Mouse (Mus musculus) liver, embryonic 13.5 days (tissue): ENCODE data around the gene Gm36176. TPM values are rescaled to one million over a fixed set of nuclear protein-coding genes. Genes with fewer than 3 reads are reported as not detected.

ENCODE experiments used
- ATAC-seq: fragments of 200-750 bp; cut with Nextera tagmentation; 2 replicates; pipeline ENCODE4 v1.8.0; 2017; ENCODE audit warnings: low read depth, mild to moderate bottlenecking, moderate number of reproducible peaks, moderate library complexity
- DNase-seq: peaks from one replicate; pipeline ENCODE4 v3.0.0; 2022
- H3K27ac ChIP-seq: fragments of 300-500 bp; sonication (generic); 2 replicates; pipeline ENCODE4 v1.5.1; 2015; ENCODE audit warnings: moderate library complexity, mild to moderate bottlenecking, inconsistent platforms
- H3K27me3 ChIP-seq: fragments of 300-500 bp; sonication (generic); 2 replicates; pipeline ENCODE4 v1.6.1; 2015; ENCODE audit warnings: mild to moderate bottlenecking, inconsistent platforms
- H3K36me3 ChIP-seq: fragments of 300-500 bp; sonication (generic); 2 replicates; pipeline ENCODE4 v1.6.1; 2015; ENCODE audit warnings: mild to moderate bottlenecking, inconsistent platforms
- H3K4me1 ChIP-seq: fragments of 300-500 bp; sonication (generic); replicated peaks from 2 replicates; pipeline ENCODE4 v1.6.1; 2015; ENCODE audit warnings: inconsistent platforms
- H3K4me2 ChIP-seq: fragments of 300-500 bp; sonication (generic); 2 replicates; pipeline ENCODE4 v1.6.1; 2015; ENCODE audit warnings: inconsistent platforms, mild to moderate bottlenecking, moderate library complexity
- H3K4me3 ChIP-seq: fragments of 300-500 bp; sonication (generic); replicated peaks from 2 replicates; pipeline ENCODE4 v1.5.1; 2015; ENCODE audit warnings: mild to moderate bottlenecking, inconsistent platforms
- H3K9ac ChIP-seq: fragments of 300-500 bp; sonication (generic); 2 replicates; pipeline ENCODE4 v1.6.1; 2015; ENCODE audit warnings: mild to moderate bottlenecking, inconsistent platforms
- H3K9me3 ChIP-seq: fragments of 300-500 bp; sonication (generic); replicated peaks from 2 replicates; pipeline ENCODE4 v1.6.1; 2016; ENCODE audit warnings: inconsistent platforms
- WGBS: fragments of 180-500 bp; shearing (Covaris S2); methylation state at CpG from one replicate; pipeline ENCODE4 v1.1.7; 2015; ENCODE audit not compliant: insufficient replicate concordance; 5-methylcytosine and 5-hydroxymethylcytosine counted together
- polyA plus RNA-seq: library from polyadenylated mRNA; unstranded; fragments of >200 nt; fragmentation: Nextera tagmentation; extraction: Ambion mirVana; gene quantifications from 2 replicates; pipeline ENCODE4 v1.2.1, GENCODE M21; 2015

The Gm36176 gene
- polyA plus RNA-seq, 1 experiment from 2014 or later: not detected

DNA sequence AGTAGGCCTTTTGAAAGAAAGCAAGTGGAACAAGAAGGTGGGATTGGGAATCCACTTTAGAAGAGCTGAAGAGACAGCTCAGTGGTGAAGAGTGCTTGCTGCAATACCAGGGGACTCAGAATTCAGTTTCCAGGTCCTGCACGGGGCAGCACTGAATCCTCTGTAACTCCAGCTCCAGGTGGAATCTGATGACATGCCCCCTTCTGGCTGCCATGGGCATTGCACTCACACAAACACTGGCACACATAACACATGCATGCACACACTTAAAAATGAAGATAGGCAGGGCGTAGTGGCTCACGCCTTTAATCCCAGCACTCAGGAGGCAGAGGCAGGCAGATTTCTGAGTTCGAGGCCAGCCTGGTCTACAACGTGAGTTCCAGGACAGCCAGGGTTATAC lies 36.0 kb downstream of the Gm36176 start:
- Histone ChIP-seq H3K4me1 (no peaks in the 10 kb centered on the region), H3K4me2 (no peak overlapping the region), H3K36me3 (no peaks in the 10 kb centered on the region), H3K4me3 (no peak overlapping the region), H3K27ac (no peak overlapping the region), H3K9me3 (no peaks in the 10 kb centered on the region), H3K9ac (no peak overlapping the region), H3K27me3 (no peaks in the 10 kb centered on the region)
- WGBS: 76% methylated on average over 5 of the region's 5 CpGs
- no peak for DNase-seq
- ATAC-seq: no peak

GRCm38 (mm10) chr10:77886007-77886747 lies 39.6 kb downstream of the Gm36176 start:
- Histone ChIP-seq H3K9me3 (no peaks in the 10 kb centered on the region), H3K4me1 (no peaks in the 10 kb centered on the region), H3K36me3 (no peaks in the 10 kb centered on the region), H3K27ac (no peak overlapping the region), H3K4me2 (no peak overlapping the region), H3K4me3 (no peak overlapping the region), H3K27me3 (no peaks in the 10 kb centered on the region), H3K9ac (no peak overlapping the region)
- no peak for DNase-seq
- no peak for ATAC-seq
- 47% methylated on average over 12 of the region's 12 CpGs for WGBS

GRCm38 (mm10) chr10:77890987-77891565 lies 44.5 kb downstream of the Gm36176 start:
- no peak overlapping the region for H3K4me3 ChIP-seq
- no peaks in the 10 kb centered on the region for H3K9me3 ChIP-seq
- ATAC-seq: no peak
- no peak overlapping the region for H3K9ac ChIP-seq
- no peaks in the 10 kb centered on the region for H3K27me3 ChIP-seq
- H3K27ac ChIP-seq: no peak overlapping the region
- 57% methylated on average over 8 of the region's 8 CpGs for WGBS
- H3K4me1 ChIP-seq: no peaks in the 10 kb centered on the region
- no peak overlapping the region for H3K4me2 ChIP-seq
- DNase-seq: no peak
- no peaks in the 10 kb centered on the region for H3K36me3 ChIP-seq

- 61% methylated on average over 5 of the region's 5 CpGs for WGBS
- no peaks in the 10 kb centered on the region for H3K4me1 ChIP-seq
- H3K4me3 ChIP-seq: no peak overlapping the region
- no peak overlapping the region for H3K27ac ChIP-seq
- H3K36me3 ChIP-seq: no peaks in the 10 kb centered on the region
- no peak for ATAC-seq
- no peak for DNase-seq
- no peak overlapping the region for H3K9ac ChIP-seq
- peaks cover 1% of the 10 kb centered on the region; the same call in 1 of the 2 replicates for H3K27me3 ChIP-seq
- H3K4me2 ChIP-seq: no peak overlapping the region
- H3K9me3 ChIP-seq: no peaks in the 10 kb centered on the region
These were observed 49.0 kb downstream of the Gm36176 start for GRCm38 (mm10) chr10:77895562-77895961.

Other genes starting within 250 kb of the Gm36176 start
- 118 and 127 TPM in 2 replicates for gene Sumo3, start 240.7 kb upstream of the Gm36176 start, polyA plus RNA-seq
- gene Gm49325, start 240.6 kb upstream of the Gm36176 start, polyA plus RNA-seq: 1.1 and 5.3 TPM in 2 replicates
- gene Ube2g2, start 224.5 kb upstream of the Gm36176 start, polyA plus RNA-seq: 47.2 and 50.1 TPM in 2 replicates
- 0.07 and 0.10 TPM in 2 replicates for gene Tspear, start 160.2 kb upstream of the Gm36176 start, polyA plus RNA-seq
- not detected in 2 replicates for gene Gm19402, start 156.0 kb upstream of the Gm36176 start, polyA plus RNA-seq
- not detected in 2 replicates for gene Gm9508, start 149.6 kb upstream of the Gm36176 start, polyA plus RNA-seq
- gene Gm10272, start 140.2 kb upstream of the Gm36176 start, polyA plus RNA-seq: not detected in 2 replicates
- not detected in 2 replicates for gene Gm10024, start 135.3 kb upstream of the Gm36176 start, polyA plus RNA-seq
- not detected in 2 replicates for gene Gm10142, start 131.0 kb upstream of the Gm36176 start, polyA plus RNA-seq
- gene Krtap12-1, start 126.2 kb upstream of the Gm36176 start, polyA plus RNA-seq: not detected in 2 replicates
- not detected in 2 replicates for gene Gm10100, start 120.3 kb upstream of the Gm36176 start, polyA plus RNA-seq
- not detected in 2 replicates for gene Gm18596, start 104.2 kb upstream of the Gm36176 start, polyA plus RNA-seq
- gene Gm9736, start 95.4 kb upstream of the Gm36176 start, polyA plus RNA-seq: not detected in 2 replicates
- gene Gm3233, start 87.1 kb upstream of the Gm36176 start, polyA plus RNA-seq: not detected in 2 replicates
- gene Gm3238, start 75.5 kb upstream of the Gm36176 start, polyA plus RNA-seq: not detected in 2 replicates
- gene Gm7138, start 69.9 kb upstream of the Gm36176 start, polyA plus RNA-seq: not detected in 2 replicates
- not detected in 2 replicates for gene Gm3250, start 64.3 kb upstream of the Gm36176 start, polyA plus RNA-seq
- gene Gm7137, start 58.6 kb upstream of the Gm36176 start, polyA plus RNA-seq: not detected in 2 replicates
- not detected in 2 replicates for gene Gm9639, start 51.7 kb upstream of the Gm36176 start, polyA plus RNA-seq
- not detected in 2 replicates for gene Gm19668, start 47.7 kb upstream of the Gm36176 start, polyA plus RNA-seq
- gene Gm9507, start 35.0 kb upstream of the Gm36176 start, polyA plus RNA-seq: not detected in 2 replicates
- gene Gm2696, start 32.1 kb upstream of the Gm36176 start, polyA plus RNA-seq: not detected in 2 replicates
- gene Krtap10-4, start 19.7 kb upstream of the Gm36176 start, polyA plus RNA-seq: not detected in 2 replicates
- not detected in 2 replicates for gene Krtap10-10, start 10.9 kb upstream of the Gm36176 start, polyA plus RNA-seq
- gene Gm10318, start 6.1 kb downstream of the Gm36176 start, polyA plus RNA-seq: not detected in 2 replicates
- not detected in 2 replicates for gene Gm3285, start 15.2 kb downstream of the Gm36176 start, polyA plus RNA-seq
- gene Lrrc3, start 55.7 kb downstream of the Gm36176 start, polyA plus RNA-seq: 8.6 and 10.1 TPM in 2 replicates
- 0.73 and 0.94 TPM in 2 replicates for gene Trpm2, start 123.8 kb downstream of the Gm36176 start, polyA plus RNA-seq
- 4.6 and 5.7 TPM in 2 replicates for gene 1810043G02Rik, start 131.7 kb downstream of the Gm36176 start, polyA plus RNA-seq
- gene Pfkl, start 163.3 kb downstream of the Gm36176 start, polyA plus RNA-seq: 94.0 and 98.3 TPM in 2 replicates
- not detected in 2 replicates for gene Dnmt3l, start 195.1 kb downstream of the Gm36176 start, polyA plus RNA-seq
- gene Aire, start 196.8 kb downstream of the Gm36176 start, polyA plus RNA-seq: not detected in 2 replicates
- gene Icosl, start 222.5 kb downstream of the Gm36176 start, polyA plus RNA-seq: 2.0 TPM in 2 replicates